Comparison of ENCODE assay signal across 18 mouse cellular contexts in the genomic region with DNA sequence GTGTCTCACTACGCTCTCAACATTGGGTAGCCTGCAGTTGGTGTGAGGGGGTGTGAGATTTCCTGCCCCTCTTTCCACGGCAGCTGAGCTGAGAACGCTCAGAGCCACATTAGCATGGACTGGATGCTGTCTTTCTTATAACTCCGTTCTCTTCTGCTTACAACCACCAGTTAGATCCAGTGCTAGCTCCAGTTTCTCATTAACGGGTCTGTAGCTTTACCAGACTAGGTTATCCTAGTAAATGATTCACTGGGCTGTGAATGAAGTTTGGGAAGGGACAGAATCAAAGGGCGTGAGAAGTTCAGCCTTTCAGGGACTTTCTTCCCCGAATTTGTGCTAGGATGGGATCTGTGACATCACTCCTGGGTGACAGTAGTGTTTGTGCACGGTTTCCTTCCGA.
DNase-seq lines count a peak whose midpoint lies in the region; ATAC-seq and TF ChIP-seq lines count a peak whose summit lies in the region.
"Had no signal": no experiment of that assay in that cellular context is flagged by ENCODE, and none has a peak within 500 bp of the region (broad histone marks: within the 10 kb centered on the region; RNA-seq: fewer than 3 reads in every experiment).

No protein-coding gene starts in this region.

- H3K9me3 ChIP-seq in heart, embryonic 13.5 days, result no peaks in the 10 kb centered on the region
- no peaks in the 10 kb centered on the region for H3K9me3 ChIP-seq in kidney, embryonic 14.5 days (ENCODE audit: control insufficient read depth, low read length)
- no peaks in the 10 kb centered on the region for H3K9me3 ChIP-seq in liver, embryonic 14.5 days (ENCODE audit: control insufficient read depth, low read length)
- no peaks in the 10 kb centered on the region for H3K9me3 ChIP-seq in midbrain, postnatal 0 days (ENCODE audit: low read length)
- H3K9me3 ChIP-seq: forebrain, embryonic 15.5 days; hindbrain, embryonic 13.5 days; limb, embryonic 12.5 days had no signal

- peak overlapping the region; percentile 15; the same call in 1 of the 2 replicates for H3K9ac ChIP-seq in heart, embryonic 13.5 days
- H3K9ac ChIP-seq in kidney, embryonic 14.5 days (ENCODE audit: low read depth, low read length), result no peak overlapping the region
- H3K9ac ChIP-seq in liver, embryonic 14.5 days (replicated peaks), result no peak overlapping the region
- no peak overlapping the region for H3K9ac ChIP-seq in midbrain, postnatal 0 days (replicated peaks; ENCODE audit: low read length, poor library complexity, severe bottlenecking)
- H3K9ac ChIP-seq: forebrain, embryonic 15.5 days; hindbrain, embryonic 13.5 days; limb, embryonic 12.5 days had no signal

- H3K4me2 ChIP-seq in heart, embryonic 13.5 days, result no peak overlapping the region
- H3K4me2 ChIP-seq in kidney, embryonic 14.5 days (replicated peaks; ENCODE audit: low read depth, low read length), result no peak overlapping the region
- no peak overlapping the region for H3K4me2 ChIP-seq in liver, embryonic 14.5 days (ENCODE audit: low read depth)
- no peak overlapping the region for H3K4me2 ChIP-seq in midbrain, postnatal 0 days (ENCODE audit: low read depth, low read length, poor library complexity, severe bottlenecking)
- H3K4me2 ChIP-seq: forebrain, embryonic 15.5 days; hindbrain, embryonic 13.5 days; limb, embryonic 12.5 days had no signal

- no peak for TF ChIP-seq CTCF in liver, embryonic 14.5 days (IDR thresholded peaks at IDR 0.05; ENCODE audit: low read depth)
- no peak for TF ChIP-seq CTCF in midbrain, postnatal 0 days (IDR thresholded peaks at IDR 0.05)

- no peak for TF ChIP-seq EP300 in liver, embryonic 14.5 days (IDR thresholded peaks at IDR 0.05; ENCODE audit: low read depth)

- WGBS in heart, embryonic 13.5 days, result 69% methylated on average over 9 of the region's 9 CpGs
- 66% methylated on average over 9 of the region's 9 CpGs for WGBS in kidney, embryonic 14.5 days
- 61% methylated on average over 9 of the region's 9 CpGs for WGBS in liver, embryonic 14.5 days (ENCODE audit: insufficient replicate concordance)
- WGBS in midbrain, postnatal 0 days, result 89% methylated on average over 9 of the region's 9 CpGs

- no peak for ATAC-seq in heart, embryonic 13.5 days (ENCODE audit: extremely low read depth, insufficient number of reproducible peaks, low FRiP score, low TSS enrichment)
- ATAC-seq in kidney, embryonic 14.5 days (ENCODE audit: low FRiP score, low TSS enrichment), result peak; percentile 75
- peak; percentile 27; the same call in 1 of the 2 replicates for ATAC-seq in liver, embryonic 14.5 days (ENCODE audit: insufficient read depth)
- ATAC-seq in megakaryocyte progenitor cell, adult 5-6 weeks (replicated peaks; ENCODE audit: poor library complexity), result no peak
- no peak for ATAC-seq in midbrain, postnatal 0 days (ENCODE audit: low FRiP score)
- ATAC-seq: forebrain, embryonic 15.5 days; lung, postnatal 0 days had no signal

- peaks cover 79% of the 10 kb centered on the region for H3K4me1 ChIP-seq in heart, embryonic 13.5 days
- H3K4me1 ChIP-seq in kidney, embryonic 14.5 days (ENCODE audit: control insufficient read depth, insufficient read depth, low read length), result no peaks in the 10 kb centered on the region
- H3K4me1 ChIP-seq in liver, embryonic 14.5 days (replicated peaks; ENCODE audit: control insufficient read depth in 2 of 2, insufficient read depth in 2 of 2, low read length in 1 of 2), result peaks cover 0 to 12% of the 10 kb centered on the region in 2 experiments; a peak in 3 of 4 replicates
- H3K4me1 ChIP-seq in midbrain, postnatal 0 days (ENCODE audit: insufficient read depth, low read length), result peaks cover 9% of the 10 kb centered on the region

- no peaks in the 10 kb centered on the region for H3K36me3 ChIP-seq in heart, embryonic 13.5 days
- no peaks in the 10 kb centered on the region for H3K36me3 ChIP-seq in kidney, embryonic 14.5 days (ENCODE audit: control insufficient read depth, insufficient read depth, low read length)
- H3K36me3 ChIP-seq in liver, embryonic 14.5 days (replicated peaks; ENCODE audit: control insufficient read depth, insufficient read depth, low read depth), result no peaks in the 10 kb centered on the region
- H3K36me3 ChIP-seq in midbrain, postnatal 0 days (ENCODE audit: insufficient read depth, low read length), result no peaks in the 10 kb centered on the region
- H3K36me3 ChIP-seq: forebrain, embryonic 15.5 days; hindbrain, embryonic 13.5 days; limb, embryonic 12.5 days had no signal

- H3K27me3 ChIP-seq in heart, embryonic 13.5 days (replicated peaks), result no peaks in the 10 kb centered on the region
- no peaks in the 10 kb centered on the region for H3K27me3 ChIP-seq in kidney, embryonic 14.5 days (ENCODE audit: control insufficient read depth, insufficient read depth, low read length)
- H3K27me3 ChIP-seq in liver, embryonic 14.5 days (ENCODE audit: control insufficient read depth, insufficient read depth, low read length), result no peaks in the 10 kb centered on the region
- no peaks in the 10 kb centered on the region for H3K27me3 ChIP-seq in midbrain, postnatal 0 days (ENCODE audit: insufficient read depth, low read length)
- H3K27me3 ChIP-seq: forebrain, embryonic 15.5 days; hindbrain, embryonic 13.5 days; limb, embryonic 12.5 days had no signal

- intact Hi-C loops in heart, postnatal 10 days (cut with DNase I), result no loop called here

- H3K27ac ChIP-seq in heart, embryonic 13.5 days (replicated peaks), result peak overlapping the region; percentile 48
- 0 out of 2 replicates have a peak overlapping the region, but pooled peaks have one; percentile 31 for H3K27ac ChIP-seq in kidney, embryonic 14.5 days (ENCODE audit: low read depth, low read length)
- no peak overlapping the region for H3K27ac ChIP-seq in liver, embryonic 14.5 days
- no peak overlapping the region for H3K27ac ChIP-seq in midbrain, postnatal 0 days (ENCODE audit: low read depth, low read length)
- H3K27ac ChIP-seq: forebrain, embryonic 15.5 days; hindbrain, embryonic 13.5 days; layer of hippocampus, adult 2 months; limb, embryonic 12.5 days had no signal

- H3K4me3 ChIP-seq in heart, embryonic 13.5 days, result no peak overlapping the region
- no peak overlapping the region for H3K4me3 ChIP-seq in kidney, embryonic 14.5 days (ENCODE audit: low read length)
- no peak overlapping the region for H3K4me3 ChIP-seq in liver, embryonic 14.5 days (ENCODE audit: insufficient read depth in 1 of 2, low read depth in 2 of 2, low read length in 2 of 2)
- H3K4me3 ChIP-seq in midbrain, postnatal 0 days (ENCODE audit: low read depth, low read length), result no peak overlapping the region
- H3K4me3 ChIP-seq: erythroblast, embryonic 14.5 days; forebrain, embryonic 15.5 days; hindbrain, embryonic 13.5 days; layer of hippocampus, adult 2 months; limb, embryonic 12.5 days had no signal

- no peak for DNase-seq in heart, postnatal 10 days
- DNase-seq in kidney, adult 18-20 months, result peak; percentile 58
- DNase-seq in liver, embryonic 14.5 days (ENCODE audit: low read depth in 3 of 3, low spot score in 3 of 3), result no peak
- no peak for DNase-seq in adrenal gland, adult 18-20 months (ENCODE audit: low spot score in 2 of 2)
- DNase-seq in midbrain, postnatal 0 days (ENCODE audit: low spot score), result no peak
- DNase-seq: cerebellum, adult 2 months; heart, adult 18-20 months; midbrain, embryonic 14.5 days; thymus, adult 2 months had no signal

Comparison
In these comparisons a context has a peak if more than half of its experiments do, and no peak if none do; other contexts are left out.
1. ATAC-seq: peak in kidney, embryonic 14.5 days (single experiment) and liver, embryonic 14.5 days (single experiment); none in heart, embryonic 13.5 days (single experiment), megakaryocyte progenitor cell, adult 5-6 weeks (single experiment) and midbrain, postnatal 0 days (single experiment).
2. H3K27ac ChIP-seq: peak in heart, embryonic 13.5 days (single experiment) and kidney, embryonic 14.5 days (single experiment); none in liver, embryonic 14.5 days (single experiment) and midbrain, postnatal 0 days (single experiment).